In genomic region chr8:57400776-57401631, GRCm38 (mm10) we compare ENCODE assay signal across 13 mouse cellular contexts. TPM values are rescaled to one million over a fixed set of nuclear protein-coding genes. Genes with fewer than 3 reads are reported as not detected.
A peak's percentile ranks its signal among the peaks of the same experiment; 100 is the strongest.
DNase-seq lines count a peak whose midpoint lies in the region; ATAC-seq and TF ChIP-seq lines count a peak whose summit lies in the region.
"Had no signal": no experiment of that assay in that cellular context is flagged by ENCODE, and none has a peak within 500 bp of the region (broad histone marks: within the 10 kb centered on the region; RNA-seq: fewer than 3 reads in every experiment).

No protein-coding gene starts in this region.

- no peak overlapping the region for H3K9ac ChIP-seq in midbrain, embryonic 16.5 days (ENCODE audit: low read depth, low read length)
- H3K9ac ChIP-seq in heart, embryonic 15.5 days: no peak overlapping the region
- H3K9ac ChIP-seq: forebrain, embryonic 12.5 days; neural tube, embryonic 13.5 days had no signal

- H3K36me3 ChIP-seq in midbrain, embryonic 10.5 days: no peaks in the 10 kb centered on the region
- H3K36me3 ChIP-seq in midbrain, embryonic 16.5 days (ENCODE audit: control insufficient read depth, insufficient read depth, low read length): no peaks in the 10 kb centered on the region
- no peaks in the 10 kb centered on the region for H3K36me3 ChIP-seq in heart, embryonic 15.5 days
- H3K36me3 ChIP-seq in myocyte (ENCODE audit: control insufficient read depth, insufficient read depth): no peaks in the 10 kb centered on the region
- H3K36me3 ChIP-seq: forebrain, embryonic 12.5 days; neural tube, embryonic 13.5 days had no signal

- H3K4me1 ChIP-seq in midbrain, embryonic 10.5 days: peaks cover 53% of the 10 kb centered on the region
- H3K4me1 ChIP-seq in midbrain, embryonic 16.5 days (ENCODE audit: control insufficient read depth, insufficient read depth, low read length): no peaks in the 10 kb centered on the region
- peaks cover 42% of the 10 kb centered on the region for H3K4me1 ChIP-seq in heart, embryonic 15.5 days (replicated peaks)
- H3K4me1 ChIP-seq: megakaryocyte, embryonic 14.5 days had no signal

- ATAC-seq in midbrain, embryonic 16.5 days: no peak
- ATAC-seq in heart, embryonic 15.5 days (replicated peaks; ENCODE audit: insufficient number of reproducible peaks, insufficient read depth, low FRiP score, low read depth): peak; percentile 87

- H3K9me3 ChIP-seq in midbrain, embryonic 10.5 days (replicated peaks): no peaks in the 10 kb centered on the region
- no peaks in the 10 kb centered on the region for H3K9me3 ChIP-seq in midbrain, embryonic 16.5 days (replicated peaks; ENCODE audit: control insufficient read depth, low read length, poor library complexity, severe bottlenecking)
- H3K9me3 ChIP-seq in heart, embryonic 15.5 days (replicated peaks): no peaks in the 10 kb centered on the region
- H3K9me3 ChIP-seq: forebrain, embryonic 12.5 days; megakaryocyte, embryonic 14.5 days; neural tube, embryonic 13.5 days had no signal

- H3ac ChIP-seq in myocyte (ENCODE audit: control insufficient read depth, insufficient read length): no peak overlapping the region

- no peaks in the 10 kb centered on the region for H3K27me3 ChIP-seq in midbrain, embryonic 10.5 days (ENCODE audit: low read depth, poor library complexity, severe bottlenecking)
- no peaks in the 10 kb centered on the region for H3K27me3 ChIP-seq in midbrain, embryonic 16.5 days (ENCODE audit: control insufficient read depth, insufficient read depth, low read depth, low read length)
- H3K27me3 ChIP-seq in heart, embryonic 15.5 days: no peaks in the 10 kb centered on the region
- no peaks in the 10 kb centered on the region for H3K27me3 ChIP-seq in myocyte (ENCODE audit: control insufficient read depth, insufficient read depth, insufficient read length)
- H3K27me3 ChIP-seq: forebrain, embryonic 12.5 days; megakaryocyte, embryonic 14.5 days had no signal

- 47% methylated on average over 12 of the region's 12 CpGs for WGBS in midbrain, embryonic 10.5 days
- 24% methylated on average over 12 of the region's 12 CpGs for WGBS in midbrain, embryonic 16.5 days
- WGBS in heart, embryonic 15.5 days: 23% methylated on average over 12 of the region's 12 CpGs

- TF ChIP-seq POLR2A in myocyte (IDR thresholded peaks at IDR 0.05; ENCODE audit: insufficient read length, low read depth): no peak

- DNase-seq in midbrain, embryonic 10.5 days (ENCODE audit: low spot score): peak; percentile 28
- DNase-seq in fat pad, adult 2 months (ENCODE audit: extremely low read depth, low read depth, low spot score): peak; percentile 8
- DNase-seq in embryo, embryonic 9.5 days (ENCODE audit: extremely low spot score): no peak
- no peak for DNase-seq in right cerebral cortex, adult 2 months (ENCODE audit: low spot score in 2 of 2)
- DNase-seq: cerebellum, adult 8-10 months; lung, adult 2 months; retina, postnatal 1 day had no signal

- no peak overlapping the region for H3K4me3 ChIP-seq in midbrain, embryonic 10.5 days
- no peak overlapping the region for H3K4me3 ChIP-seq in midbrain, embryonic 16.5 days (ENCODE audit: low read depth, low read length)
- H3K4me3 ChIP-seq in heart, embryonic 15.5 days: no peak overlapping the region
- no peak overlapping the region for H3K4me3 ChIP-seq in myocyte
- H3K4me3 ChIP-seq: forebrain, embryonic 12.5 days; megakaryocyte, embryonic 14.5 days; neural tube, embryonic 13.5 days had no signal

- no peaks in the 10 kb centered on the region for H3K79me2 ChIP-seq in myocyte (ENCODE audit: control insufficient read depth, insufficient read depth)

- peak overlapping the region; percentile 60 for H3K27ac ChIP-seq in midbrain, embryonic 10.5 days (replicated peaks)
- H3K27ac ChIP-seq in midbrain, embryonic 16.5 days (ENCODE audit: low read length): no peak overlapping the region
- H3K27ac ChIP-seq in heart, embryonic 15.5 days: peak overlapping the region; percentile 90
- H3K27ac ChIP-seq: forebrain, embryonic 12.5 days; neural tube, embryonic 13.5 days had no signal

- no peak overlapping the region for H3K4me2 ChIP-seq in midbrain, embryonic 16.5 days (ENCODE audit: low read length)
- H3K4me2 ChIP-seq in heart, embryonic 15.5 days: 0 out of 2 replicates have a peak overlapping the region, but pooled peaks have one; percentile 16
- H3K4me2 ChIP-seq in myocyte (ENCODE audit: low read depth): peak overlapping the region; percentile 65
- H3K4me2 ChIP-seq: forebrain, embryonic 12.5 days; neural tube, embryonic 13.5 days had no signal

TF ChIP-seq in myocyte, 11 proteins besides CTCF, POLR2A, EP300 and RAD21:
- no peak for TF ChIP-seq USF1 (IDR thresholded peaks at IDR 0.05; ENCODE audit: low read depth)
- 0 out of 2 replicates have a peak, but pooled peaks have one; percentile 6 for TF ChIP-seq CEBPB (IDR thresholded peaks at IDR 0.05; ENCODE audit: insufficient read depth, poor library complexity, severe bottlenecking)

RNA-seq across cellular contexts. Expression of gene Scrg1, which starts 54.7 kb away (rescaled TPM):
- polyA plus RNA-seq in midbrain, embryonic 10.5 days (2016; fragmentation: Nextera tagmentation; extraction: Ambion mirVana): 0.35 TPM in 1 of 2 replicates, not detected in the other
- 10.9 and 15.6 TPM in 2 replicates for polyA plus RNA-seq in midbrain, embryonic 16.5 days (2015; fragmentation: Nextera tagmentation; extraction: Ambion mirVana)
- polyA plus RNA-seq in heart, embryonic 15.5 days (2015; fragmentation: Nextera tagmentation; extraction: Ambion mirVana): 1.7 and 2.4 TPM in 2 replicates
- not detected for polyA plus RNA-seq in myocyte (2012; fragmentation: generic; extraction: Trizol)

Comparison
In these comparisons a context has a peak if more than half of its experiments do, and no peak if none do; other contexts are left out.
1. DNase-seq: peak in midbrain, embryonic 10.5 days (single experiment) and fat pad, adult 2 months (single experiment); none in embryo, embryonic 9.5 days (single experiment) and right cerebral cortex, adult 2 months (0 of 2).